Mouse (Mus musculus): ENCODE results near the gene Slc38a6. TPM values are rescaled to one million over a fixed set of nuclear protein-coding genes. Genes with fewer than 3 reads are reported as not detected.

Gene Slc38a6
- total and polyA plus RNA-seq, 3 experiments, result 7.0 to 15.4 (median 10.2) TPM

- DNase-seq (ENCODE audit: extremely low read depth), result peak; percentile 77
- Histone ChIP-seq H3K9ac (ENCODE audit: insufficient read depth, low read depth) (no peak overlapping the region), H3K79me2 (replicated peaks; ENCODE audit: control insufficient read depth, extremely low read depth, insufficient read depth, poor library complexity, severe bottlenecking) (no peaks in the 10 kb centered on the region), H3K4me1 (ENCODE audit: control insufficient read depth in 1 of 2, insufficient read depth in 2 of 2) (peaks cover 8 to 33% of the 10 kb centered on the region in 2 experiments), H3K4me2 (ENCODE audit: insufficient read depth, low read depth, poor library complexity, severe bottlenecking) (peak overlapping the region; percentile 18; the same call in 1 of the 2 replicates), H3K27ac (ENCODE audit: insufficient read depth, low read depth) (no peak overlapping the region), H3K9me3 (replicated peaks; ENCODE audit: low read length) (no peaks in the 10 kb centered on the region), H3K27me3 (replicated peaks) (no peaks in the 10 kb centered on the region), H3K36me3 (replicated peaks in 1 of 2; ENCODE audit: control insufficient read depth in 1 of 2, insufficient read depth in 1 of 2, low read length in 1 of 2) (no peaks in the 10 kb centered on the region), H3K4me3 (replicated peaks in 1 of 3; ENCODE audit: low read depth in 2 of 3, low read length in 2 of 3, poor library complexity in 1 of 3) (no peak overlapping the region)
- TF ChIP-seq CHD1 (IDR thresholded peaks at IDR 0.05; ENCODE audit: low read depth, low read length) (no peak), BHLHE40 (IDR thresholded peaks at IDR 0.05; ENCODE audit: low read depth, low read length) (no peak; the same call in 1 of the 2 replicates), USF1 (IDR thresholded peaks at IDR 0.05; ENCODE audit: low read depth, low read length) (no peak), UBTF (IDR thresholded peaks at IDR 0.05; ENCODE audit: low read depth, low read length) (no peak), E2F4 (IDR thresholded peaks at IDR 0.05; ENCODE audit: insufficient replicate concordance, low read depth, low read length) (no peak), MAX (IDR thresholded peaks at IDR 0.05; ENCODE audit: low read length) (no peak), CTCF (conservative IDR thresholded peaks at IDR 0.05 in 1 of 2, IDR thresholded peaks at IDR 0.05 in 1 of 2; ENCODE audit: low read depth in 2 of 2, low read length in 2 of 2) (no peak), MYC (IDR thresholded peaks at IDR 0.05; ENCODE audit: low read depth, low read length) (no peak), RCOR1 (conservative IDR thresholded peaks at IDR 0.05; ENCODE audit: low read depth, low read length) (no peak), EP300 (IDR thresholded peaks at IDR 0.05; ENCODE audit: low read length) (peak; percentile 44; the same call in 1 of the 2 replicates), TCF12 (IDR thresholded peaks at IDR 0.05; ENCODE audit: low read depth, low read length) (peak; percentile 55; the same call in 1 of the 2 replicates), IRF4 (IDR thresholded peaks at IDR 0.05; ENCODE audit: low read depth, low read length) (peak; percentile 50; the same call in 1 of the 2 replicates), POLR2A (IDR thresholded peaks at IDR 0.05; ENCODE audit: low read depth, low read length) (no peak)
- dilution Hi-C loops (cut with MboI; ENCODE audit: extremely low pct_ligation_motif_present, extremely low pct_unique_long_range_greater_than_20kb, low sequenced_read_pairs) (no loop called here), in situ Hi-C loops (cut with MboI; ENCODE audit: low pct_ligation_motif_present, low pct_unique_long_range_greater_than_20kb, low sequenced_read_pairs) (no loop called here)
Measured at GRCm38 (mm10) chr12:73367460-73368079, 81.0 kb downstream of the Slc38a6 start.

DNA sequence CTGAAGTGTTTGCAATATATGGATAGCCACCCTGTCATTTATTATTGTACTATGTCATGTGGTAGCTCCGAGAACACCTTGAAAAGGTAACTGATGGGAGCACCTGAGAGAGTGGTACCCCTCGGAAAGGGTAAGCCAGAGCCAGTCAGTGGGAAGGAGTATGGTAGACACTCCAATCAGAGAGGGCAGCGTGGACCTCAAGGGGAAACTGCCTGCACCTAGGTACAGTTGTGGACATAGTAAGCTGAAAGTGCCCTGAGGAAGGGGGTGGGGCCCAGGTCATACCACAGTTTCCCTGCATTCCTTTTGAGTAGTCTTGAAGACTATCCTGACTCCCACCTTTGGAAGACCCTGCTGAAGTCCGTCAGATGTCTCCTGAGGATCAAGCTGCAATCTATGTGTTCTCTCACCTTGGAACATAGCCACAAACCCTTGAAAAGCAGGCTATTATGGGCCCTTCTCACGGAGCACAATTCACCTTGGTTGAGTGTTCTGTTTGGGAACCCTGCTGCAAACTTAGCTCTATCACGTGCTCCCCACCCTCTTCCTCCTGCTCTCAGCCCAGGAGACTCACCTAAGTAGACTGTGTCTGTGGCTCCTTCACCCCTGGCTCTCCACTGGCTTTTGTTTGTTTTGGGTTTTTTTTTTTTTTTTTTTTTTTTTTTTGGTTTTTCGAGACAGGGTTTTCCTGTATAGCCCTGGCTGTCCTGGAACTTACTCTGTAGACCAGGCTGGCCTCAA is 82.5 kb downstream of the Slc38a6 start:
- no peak overlapping the region for H3K4me3 ChIP-seq (replicated peaks in 1 of 3; ENCODE audit: low read depth in 2 of 3, low read length in 2 of 3, poor library complexity in 1 of 3)
- H3K79me2 ChIP-seq (replicated peaks; ENCODE audit: control insufficient read depth, extremely low read depth, insufficient read depth, poor library complexity, severe bottlenecking), result no peaks in the 10 kb centered on the region
- peaks cover 8 to 33% of the 10 kb centered on the region in 2 experiments for H3K4me1 ChIP-seq (ENCODE audit: control insufficient read depth in 1 of 2, insufficient read depth in 2 of 2)
- DNase-seq (ENCODE audit: extremely low read depth), result no peak
- dilution Hi-C loops (cut with MboI; ENCODE audit: extremely low pct_ligation_motif_present, extremely low pct_unique_long_range_greater_than_20kb, low sequenced_read_pairs) (no loop called here), in situ Hi-C loops (cut with MboI; ENCODE audit: low pct_ligation_motif_present, low pct_unique_long_range_greater_than_20kb, low sequenced_read_pairs) (no loop called here)
- no peak overlapping the region for H3K9ac ChIP-seq (ENCODE audit: insufficient read depth, low read depth)
- H3K36me3 ChIP-seq (replicated peaks in 1 of 2; ENCODE audit: control insufficient read depth in 1 of 2, insufficient read depth in 1 of 2, low read length in 1 of 2), result no peaks in the 10 kb centered on the region
- no peaks in the 10 kb centered on the region for H3K9me3 ChIP-seq (replicated peaks; ENCODE audit: low read length)
- TF ChIP-seq KAT2A (IDR thresholded peaks at IDR 0.05; ENCODE audit: insufficient replicate concordance, low read length) (no peak), PAX5 (IDR thresholded peaks at IDR 0.05; ENCODE audit: low read length) (no peak), IRF4 (IDR thresholded peaks at IDR 0.05; ENCODE audit: low read depth, low read length) (no peak), MAFK (IDR thresholded peaks at IDR 0.05; ENCODE audit: insufficient replicate concordance, low read length) (no peak), E2F4 (IDR thresholded peaks at IDR 0.05; ENCODE audit: insufficient replicate concordance, low read depth, low read length) (no peak), RAD21 (IDR thresholded peaks at IDR 0.05; ENCODE audit: low read depth, low read length) (no peak), ELF1 (IDR thresholded peaks at IDR 0.05; ENCODE audit: low read depth, low read length) (no peak), RCOR1 (conservative IDR thresholded peaks at IDR 0.05; ENCODE audit: low read depth, low read length) (no peak), ZNF384 (IDR thresholded peaks at IDR 0.05; ENCODE audit: low read depth, low read length) (no peak), SMC3 (IDR thresholded peaks at IDR 0.05; ENCODE audit: low read depth, low read length) (no peak), SIN3A (IDR thresholded peaks at IDR 0.05; ENCODE audit: low read length) (no peak), TCF12 (IDR thresholded peaks at IDR 0.05; ENCODE audit: low read depth, low read length) (no peak), GABPA (IDR thresholded peaks at IDR 0.05; ENCODE audit: insufficient replicate concordance, low read depth, low read length) (no peak), EP300 (IDR thresholded peaks at IDR 0.05; ENCODE audit: low read length) (no peak), CHD1 (IDR thresholded peaks at IDR 0.05; ENCODE audit: low read depth, low read length) (no peak)
- H3K27ac ChIP-seq (ENCODE audit: insufficient read depth, low read depth), result no peak overlapping the region
- H3K27me3 ChIP-seq (replicated peaks), result no peaks in the 10 kb centered on the region
- H3K4me2 ChIP-seq (ENCODE audit: insufficient read depth, low read depth, poor library complexity, severe bottlenecking), result no peak overlapping the region
